Mouse (Mus musculus) embryonic stem cell, embryonic (primary cell): ENCODE data around the gene Cstad.

Source experiments
- CTCF ChIA-PET, 4 experiments: fragments of 300-600 bp in 2 of 4; fragments of 350-600 bp in 2 of 4; sonication (Branson Sonifier 250); formaldehyde crosslinking; loops; one replicate each; lab custom pipeline; 2022; ENCODE audit warnings: inconsistent platforms in 2 of 4; lab: Charles Lee
- POLR2A ChIA-PET, 4 experiments: fragments of 300-600 bp in 2 of 4; fragments of 350-600 bp in 2 of 4; sonication (Branson Sonifier 250); formaldehyde crosslinking; loops; one replicate each; lab custom pipeline; 2022; ENCODE audit warnings: antibody characterized with exemption in 4 of 4, inconsistent platforms in 1 of 4; lab: Charles Lee

The Cstad gene

DNA sequence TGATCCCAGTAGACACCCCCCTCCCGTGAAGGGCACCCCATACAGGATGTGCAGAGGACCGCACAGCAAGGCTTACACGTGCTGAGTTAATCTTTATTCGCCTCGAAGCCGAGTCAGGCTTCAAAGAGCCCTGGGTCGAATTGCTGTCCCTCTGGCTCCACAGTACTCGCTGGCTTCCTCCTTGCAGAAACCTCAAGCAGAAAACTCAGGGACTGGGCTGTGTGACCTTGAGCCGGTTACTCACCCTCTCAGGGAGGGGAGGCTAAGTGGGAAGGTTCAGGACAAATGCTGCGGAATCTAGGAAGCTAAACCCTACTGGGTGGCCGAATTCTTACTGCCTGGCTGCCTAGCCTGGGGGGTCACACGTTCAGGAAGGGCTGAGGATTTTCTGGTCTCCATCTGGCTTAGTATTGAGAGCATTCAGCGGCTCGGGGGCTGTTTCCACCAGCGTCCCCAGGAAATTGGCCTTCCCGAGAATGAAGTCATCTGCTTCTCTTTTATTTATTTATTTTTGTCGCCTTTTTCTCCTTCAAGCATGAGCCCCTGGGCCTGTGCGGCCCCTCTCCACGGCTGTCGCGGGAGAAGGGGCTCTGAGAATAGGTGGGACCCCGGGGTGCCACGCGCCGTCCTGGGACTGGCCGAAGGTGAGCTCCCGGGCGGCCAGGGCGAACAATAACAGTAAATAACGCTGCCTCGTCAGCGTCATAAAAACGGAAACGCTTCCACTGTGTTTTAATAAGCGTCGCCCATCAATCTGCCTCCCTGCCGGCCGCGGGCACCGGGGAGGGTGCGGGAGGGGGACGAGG, 63.0 kb downstream of the Cstad start:
- CTCF ChIA-PET, result interaction anchor here in 3 of 4 experiments (0.6 to 1.9 kb wide), 7 partner anchors 65 to 583 kb away, joined by 3 to 6 read pairs (median 4); no protein-coding TSS in a partner anchor

DNA sequence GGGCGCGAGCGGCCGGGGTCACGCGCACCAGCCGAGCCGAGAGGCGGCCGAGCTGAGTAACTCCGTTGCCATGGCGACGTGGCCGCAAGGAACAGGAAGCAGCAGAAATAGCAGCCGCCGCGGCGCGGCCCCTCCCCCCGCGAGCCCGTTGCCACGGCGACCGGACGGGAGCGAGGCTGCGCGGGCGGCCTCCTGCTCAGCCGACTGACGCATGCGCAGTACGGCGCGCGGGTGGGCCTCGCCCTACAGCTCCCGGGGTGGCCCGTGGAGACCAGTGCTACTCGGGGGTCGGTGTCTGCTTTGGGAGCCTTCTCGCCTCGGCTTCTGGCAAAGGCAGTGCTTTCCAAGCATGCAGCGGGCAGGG, 63.6 kb downstream of the Cstad start:
- POLR2A ChIA-PET, result interaction anchor here in 3 of 4 experiments (0.6 to 2.8 kb wide), 38 partner anchors 9 to 295 kb away, joined by 3 to 13 read pairs (median 3); partner anchors contain the start of genes Ier5l (in 3 of the 3), Cstad (in 1 of the 3) and Ntmt1 (in 1 of the 3)
- CTCF ChIA-PET, result interaction anchor here in 3 of 4 experiments (0.6 to 1.9 kb wide), 8 partner anchors 35 to 583 kb away, joined by 3 to 6 read pairs (median 4); no protein-coding TSS in a partner anchor

More for the DNA sequence above, 63.0 kb downstream of the Cstad start:
- POLR2A ChIA-PET, result interaction anchor here in 3 of 4 experiments (0.6 to 2.8 kb wide), 40 partner anchors 9 to 295 kb away, joined by 3 to 13 read pairs (median 3); partner anchors contain the start of genes Ier5l (in 3 of the 3), Cstad (in 1 of the 3) and Ntmt1 (in 1 of the 3)
